Mouse (Mus musculus): ENCODE measurements at regions not wholly inside any gene's neighbourhood (a gene's known extent, or its start where the extent isn't known, plus 50 kb on each side); places are given as distances from the start of the nearest gene placed in this dataset.

- DNase-seq (ENCODE audit: low spot score in 2 of 2): no peak
Observed at GRCm38 (mm10) chr4:52265196-52265595, 173.8 kb upstream of the Smc2 start.

GRCm38 (mm10) chr4:52282458-52282857, 156.6 kb upstream of the Smc2 start:
- intact Hi-C loops (cut with DNase I): no loop called here
- DNase-seq (ENCODE audit: low spot score in 2 of 2): no peak

More at GRCm38 (mm10) chr4:52265196-52265595, 173.8 kb upstream of the Smc2 start:
- intact Hi-C loops (cut with DNase I): no loop called here

- intact Hi-C loops (cut with DNase I): no loop called here
- DNase-seq (ENCODE audit: low spot score in 2 of 2): peak; percentile 6 to 13
Observed at GRCm38 (mm10) chr4:52284909-52285308, 154.1 kb upstream of the Smc2 start.

GRCm38 (mm10) chr4:52293676-52294075, 145.4 kb upstream of the Smc2 start:
- intact Hi-C loops (cut with DNase I): no loop called here

GRCm38 (mm10) chr4:52299226-52299625, 139.8 kb upstream of the Smc2 start:
- no peak for DNase-seq (ENCODE audit: low spot score in 2 of 2)
- intact Hi-C loops (cut with DNase I): no loop called here

More at GRCm38 (mm10) chr4:52293676-52294075, 145.4 kb upstream of the Smc2 start:
- DNase-seq (ENCODE audit: low spot score in 2 of 2): no peak

GRCm38 (mm10) chr4:52301653-52302052, 137.4 kb upstream of the Smc2 start:
- intact Hi-C loops (cut with DNase I): no loop called here
- no peak for DNase-seq (ENCODE audit: low spot score in 2 of 2)

GRCm38 (mm10) chr4:52324300-52324699, 114.7 kb upstream of the Smc2 start:
- DNase-seq (ENCODE audit: low spot score in 2 of 2): no peak
- intact Hi-C loops (cut with DNase I): no loop called here

GRCm38 (mm10) chr4:52331361-52331951, 107.6 kb upstream of the Smc2 start:
- intact Hi-C loops (cut with DNase I): no loop called here
- no peak for DNase-seq (ENCODE audit: low spot score in 2 of 2)

- no peak for DNase-seq (ENCODE audit: low spot score in 2 of 2)
- intact Hi-C loops (cut with DNase I): no loop called here
Observed at GRCm38 (mm10) chr4:52336365-52337017, 102.6 kb upstream of the Smc2 start.

- intact Hi-C loops (cut with DNase I): no loop called here
- no peak for DNase-seq (ENCODE audit: low spot score in 2 of 2)
Observed at GRCm38 (mm10) chr4:52341245-52341644, 97.8 kb upstream of the Smc2 start.

- no peak for DNase-seq (ENCODE audit: low spot score in 2 of 2)
- intact Hi-C loops (cut with DNase I): no loop called here
Observed at GRCm38 (mm10) chr4:52361751-52362150, 77.3 kb upstream of the Smc2 start.

- intact Hi-C loops (cut with DNase I): no loop called here
- no peak for DNase-seq (ENCODE audit: low spot score in 2 of 2)
Observed at GRCm38 (mm10) chr4:52365866-52366265, 73.2 kb upstream of the Smc2 start.

GRCm38 (mm10) chr4:52368527-52368926, 70.5 kb upstream of the Smc2 start:
- no peak for DNase-seq (ENCODE audit: low spot score in 2 of 2)
- intact Hi-C loops (cut with DNase I): no loop called here
